Mouse (Mus musculus): ENCODE measurements around the gene Gla.

DNA sequence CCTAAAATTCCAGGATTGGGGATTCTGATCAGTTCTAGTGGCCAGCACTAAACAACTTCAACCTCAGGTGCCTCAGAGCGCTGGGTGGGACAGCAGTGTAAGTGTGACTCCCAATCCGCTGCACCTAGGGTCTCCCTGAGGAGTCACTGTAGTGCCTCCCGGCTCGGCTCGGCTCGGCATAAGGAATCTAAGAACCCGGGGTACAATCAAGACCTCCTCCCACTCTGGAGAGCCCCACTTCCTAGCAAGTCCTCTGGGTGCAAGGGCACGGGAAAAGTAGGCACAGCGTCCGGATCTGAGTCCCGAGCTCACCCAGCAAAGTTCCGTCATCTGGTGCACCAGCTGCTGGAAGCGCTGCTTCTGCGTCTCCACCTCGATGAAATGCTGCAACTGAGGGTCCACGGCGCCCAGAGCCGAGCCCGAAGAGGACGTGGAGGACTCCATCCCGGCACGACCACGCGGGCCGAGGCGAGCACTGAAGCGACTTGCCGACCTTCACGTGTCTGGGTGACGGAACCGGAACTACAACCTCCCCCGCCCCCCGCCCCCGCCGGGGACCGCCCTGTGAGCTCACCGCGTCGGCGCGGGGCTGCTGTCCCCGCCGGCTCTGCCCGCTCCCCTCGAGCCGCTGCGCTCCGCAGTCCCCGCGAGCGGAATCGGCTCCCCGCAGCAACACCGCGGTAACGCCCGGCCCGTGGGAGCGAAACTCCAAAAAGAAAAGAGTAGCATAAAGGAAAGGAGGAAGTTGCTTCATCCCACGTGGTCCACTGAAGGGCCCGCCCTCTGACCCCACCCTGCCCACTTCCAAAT, 59.6 kb downstream of the Gla start, which contains the start of gene Timm8a1:
- no peak for TF ChIP-seq CTCF (IDR thresholded peaks at IDR 0.05; ENCODE audit: insufficient read depth, low read length)
- no peak for TF ChIP-seq POLR2A (IDR thresholded peaks at IDR 0.05; ENCODE audit: borderline replicate concordance, extremely low read depth, low read depth, low read length)

Measured in lung, adult 2 months (tissue).